Mouse (Mus musculus): ENCODE data around the gene Synm. TPM values are rescaled to one million over a fixed set of nuclear protein-coding genes. Genes with fewer than 3 reads are reported as not detected.

The Synm gene
- total and polyA plus RNA-seq, 2 experiments from 2014 or later = 4.7 to 6.0 TPM

DNA sequence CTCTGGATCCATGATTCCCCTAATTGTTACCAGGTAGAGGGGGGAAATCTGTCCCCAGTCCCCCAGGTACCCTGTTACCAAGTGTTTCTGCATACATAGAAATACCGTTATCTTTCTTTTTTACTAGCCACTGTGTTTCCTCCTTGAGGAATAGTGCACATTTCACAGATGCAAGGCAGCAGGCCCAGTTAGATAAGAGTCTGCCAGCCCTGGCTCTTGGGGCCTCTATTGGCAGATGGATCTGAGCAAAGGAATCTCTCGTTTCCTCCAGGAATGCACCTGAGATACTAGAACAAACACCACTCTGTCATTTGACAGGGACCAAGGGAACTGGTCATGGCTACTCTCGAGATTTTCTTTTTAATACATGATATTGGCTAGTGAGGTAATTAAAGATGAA, 67.4 kb downstream of the Synm start:
- Histone ChIP-seq H3K9ac (replicated peaks; ENCODE audit: low read length, poor library complexity, severe bottlenecking) (no peak overlapping the region), H3K9me3 (ENCODE audit: low read length) (no peaks in the 10 kb centered on the region), H3K36me3 (ENCODE audit: insufficient read depth, low read length) (no peaks in the 10 kb centered on the region), H3K4me1 (ENCODE audit: insufficient read depth, low read length) (no peaks in the 10 kb centered on the region), H3K4me3 (ENCODE audit: low read depth, low read length) (no peak overlapping the region), H3K4me2 (ENCODE audit: low read depth, low read length, poor library complexity, severe bottlenecking) (no peak overlapping the region), H3K27ac (ENCODE audit: low read depth, low read length) (no peak overlapping the region), H3K27me3 (ENCODE audit: insufficient read depth, low read length) (no peaks in the 10 kb centered on the region)
- DNase-seq (ENCODE audit: low spot score) (no peak), ATAC-seq (ENCODE audit: low FRiP score) (no peak)
- no peak for TF ChIP-seq CTCF (IDR thresholded peaks at IDR 0.05)
- 76% methylated on average over 3 of the region's 3 CpGs for WGBS

GRCm38 (mm10) chr7:67691036-67691435, 68.5 kb downstream of the Synm start:
- ATAC-seq (ENCODE audit: low FRiP score) (no peak), DNase-seq (ENCODE audit: low spot score) (no peak)
- Histone ChIP-seq H3K36me3 (ENCODE audit: insufficient read depth, low read length) (no peaks in the 10 kb centered on the region), H3K27me3 (ENCODE audit: insufficient read depth, low read length) (no peaks in the 10 kb centered on the region), H3K27ac (ENCODE audit: low read depth, low read length) (no peak overlapping the region), H3K9me3 (ENCODE audit: low read length) (no peaks in the 10 kb centered on the region), H3K4me1 (ENCODE audit: insufficient read depth, low read length) (no peaks in the 10 kb centered on the region), H3K4me3 (ENCODE audit: low read depth, low read length) (no peak overlapping the region), H3K4me2 (ENCODE audit: low read depth, low read length, poor library complexity, severe bottlenecking) (no peak overlapping the region), H3K9ac (replicated peaks; ENCODE audit: low read length, poor library complexity, severe bottlenecking) (no peak overlapping the region)
- 79% methylated on average over 6 of the region's 6 CpGs for WGBS
- TF ChIP-seq CTCF (IDR thresholded peaks at IDR 0.05) = no peak

GRCm38 (mm10) chr7:67689793-67690192, 69.7 kb downstream of the Synm start:
- H3K27me3 ChIP-seq (ENCODE audit: insufficient read depth, low read length) = no peaks in the 10 kb centered on the region
- DNase-seq (ENCODE audit: low spot score) = no peak
- ATAC-seq (ENCODE audit: low FRiP score) = no peak
- no peak overlapping the region for H3K4me3 ChIP-seq (ENCODE audit: low read depth, low read length)
- no peaks in the 10 kb centered on the region for H3K4me1 ChIP-seq (ENCODE audit: insufficient read depth, low read length)
- TF ChIP-seq CTCF (IDR thresholded peaks at IDR 0.05) = no peak
- no peaks in the 10 kb centered on the region for H3K36me3 ChIP-seq (ENCODE audit: insufficient read depth, low read length)
- no peak overlapping the region for H3K9ac ChIP-seq (replicated peaks; ENCODE audit: low read length, poor library complexity, severe bottlenecking)
- no peaks in the 10 kb centered on the region for H3K9me3 ChIP-seq (ENCODE audit: low read length)
- no peak overlapping the region for H3K4me2 ChIP-seq (ENCODE audit: low read depth, low read length, poor library complexity, severe bottlenecking)
- H3K27ac ChIP-seq (ENCODE audit: low read depth, low read length) = no peak overlapping the region
- 83% methylated on average over 7 of the region's 7 CpGs for WGBS

- Histone ChIP-seq H3K4me2 (ENCODE audit: low read depth, low read length, poor library complexity, severe bottlenecking) (no peak overlapping the region), H3K27ac (ENCODE audit: low read depth, low read length) (no peak overlapping the region), H3K4me3 (ENCODE audit: low read depth, low read length) (no peak overlapping the region), H3K9ac (replicated peaks; ENCODE audit: low read length, poor library complexity, severe bottlenecking) (no peak overlapping the region), H3K9me3 (ENCODE audit: low read length) (no peaks in the 10 kb centered on the region), H3K27me3 (ENCODE audit: insufficient read depth, low read length) (no peaks in the 10 kb centered on the region), H3K36me3 (ENCODE audit: insufficient read depth, low read length) (no peaks in the 10 kb centered on the region), H3K4me1 (ENCODE audit: insufficient read depth, low read length) (no peaks in the 10 kb centered on the region)
- no peak for DNase-seq (ENCODE audit: low spot score)
- 59% methylated on average over 3 of the region's 3 CpGs for WGBS
- TF ChIP-seq CTCF (IDR thresholded peaks at IDR 0.05) = no peak
- ATAC-seq (ENCODE audit: low FRiP score) = no peak
Observed at GRCm38 (mm10) chr7:67688281-67688680, 71.3 kb downstream of the Synm start.

DNA sequence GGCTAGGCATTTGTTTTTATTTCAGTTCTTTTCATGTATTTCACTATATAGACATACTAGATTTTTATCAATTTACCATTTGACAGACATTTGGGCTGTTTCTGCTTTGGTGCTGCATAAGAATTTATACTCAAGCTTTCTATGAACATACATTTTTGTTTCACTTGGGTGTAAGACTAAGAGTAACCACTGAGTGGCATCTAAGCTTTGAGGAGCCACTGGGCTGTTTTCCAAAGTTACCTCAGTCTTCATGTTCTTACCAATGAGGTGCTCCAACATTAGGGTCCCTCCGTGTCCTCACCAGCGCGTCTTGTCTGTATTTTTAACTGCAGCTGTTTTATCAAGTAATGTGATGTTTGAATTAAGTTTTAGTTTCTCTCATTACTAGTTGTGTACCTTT, 73.0 kb downstream of the Synm start:
- peak; percentile 48 for DNase-seq (ENCODE audit: low spot score)

GRCm38 (mm10) chr7:67683006-67683405, 76.5 kb downstream of the Synm start:
- H3K4me3 ChIP-seq (ENCODE audit: low read depth, low read length) = no peak overlapping the region
- 88% methylated on average over 16 of the region's 16 CpGs for WGBS

More for the DNA sequence above, 73.0 kb downstream of the Synm start:
- Histone ChIP-seq H3K4me1 (ENCODE audit: insufficient read depth, low read length) (no peaks in the 10 kb centered on the region), H3K36me3 (ENCODE audit: insufficient read depth, low read length) (no peaks in the 10 kb centered on the region), H3K4me3 (ENCODE audit: low read depth, low read length) (no peak overlapping the region), H3K27ac (ENCODE audit: low read depth, low read length) (no peak overlapping the region), H3K27me3 (ENCODE audit: insufficient read depth, low read length) (no peaks in the 10 kb centered on the region), H3K4me2 (ENCODE audit: low read depth, low read length, poor library complexity, severe bottlenecking) (no peak overlapping the region), H3K9ac (replicated peaks; ENCODE audit: low read length, poor library complexity, severe bottlenecking) (no peak overlapping the region), H3K9me3 (ENCODE audit: low read length) (no peaks in the 10 kb centered on the region)
- no peak for ATAC-seq (ENCODE audit: low FRiP score)
- TF ChIP-seq CTCF (IDR thresholded peaks at IDR 0.05) = peak; percentile 42
- 98% methylated on average over 3 of the region's 3 CpGs for WGBS

More at GRCm38 (mm10) chr7:67683006-67683405, 76.5 kb downstream of the Synm start:
- Histone ChIP-seq H3K27me3 (ENCODE audit: insufficient read depth, low read length) (no peaks in the 10 kb centered on the region), H3K4me1 (ENCODE audit: insufficient read depth, low read length) (no peaks in the 10 kb centered on the region), H3K4me2 (ENCODE audit: low read depth, low read length, poor library complexity, severe bottlenecking) (no peak overlapping the region), H3K9ac (replicated peaks; ENCODE audit: low read length, poor library complexity, severe bottlenecking) (no peak overlapping the region), H3K27ac (ENCODE audit: low read depth, low read length) (no peak overlapping the region), H3K9me3 (ENCODE audit: low read length) (no peaks in the 10 kb centered on the region), H3K36me3 (ENCODE audit: insufficient read depth, low read length) (no peaks in the 10 kb centered on the region)
- no peak for DNase-seq (ENCODE audit: low spot score)
- no peak for ATAC-seq (ENCODE audit: low FRiP score)
- 0 out of 2 replicates have a peak, but pooled peaks have one; percentile 9 for TF ChIP-seq CTCF (IDR thresholded peaks at IDR 0.05)

Measured in midbrain, postnatal 0 days (tissue).